Mouse (Mus musculus) myocyte (in vitro differentiated cells): ENCODE results near the gene Cfap74.

Experiments
- E2F4 ChIP-seq: IDR thresholded peaks from one replicate; pipeline ENCODE4 v1.6.1; 2011; ENCODE audit warnings: mild to moderate bottlenecking, control low read depth, moderate library complexity; ENCODE audit not compliant: insufficient read depth
- MAX ChIP-seq: IDR thresholded peaks from one replicate; pipeline ENCODE4 v1.6.1; 2011; ENCODE audit warnings: low read depth, mild to moderate bottlenecking, control low read depth
- MYOD1 ChIP-seq, 3 experiments: IDR thresholded peaks; one replicate each; pipeline ENCODE4 v1.6.1; 2011; ENCODE audit warnings: control low read depth in 2 of 3, low read depth in 2 of 3, mild to moderate bottlenecking in 2 of 3, moderate library complexity in 1 of 3; ENCODE audit not compliant: insufficient read length in 2 of 3, control insufficient read depth in 1 of 3
- POLR2A ChIP-seq: IDR thresholded peaks from one replicate; pipeline ENCODE4 v1.6.1; 2011; ENCODE audit warnings: low read depth, mild to moderate bottlenecking, control low read depth, moderate library complexity; ENCODE audit not compliant: insufficient read length
- POLR2AphosphoS2 ChIP-seq: IDR thresholded peaks from one replicate; pipeline ENCODE4 v1.6.1; 2011; ENCODE audit warnings: low read depth, control low read depth; ENCODE audit not compliant: insufficient read length
- USF1 ChIP-seq: IDR thresholded peaks from one replicate; pipeline ENCODE4 v1.6.1; 2011; ENCODE audit warnings: low read depth, mild to moderate bottlenecking, control low read depth, moderate library complexity

DNA sequence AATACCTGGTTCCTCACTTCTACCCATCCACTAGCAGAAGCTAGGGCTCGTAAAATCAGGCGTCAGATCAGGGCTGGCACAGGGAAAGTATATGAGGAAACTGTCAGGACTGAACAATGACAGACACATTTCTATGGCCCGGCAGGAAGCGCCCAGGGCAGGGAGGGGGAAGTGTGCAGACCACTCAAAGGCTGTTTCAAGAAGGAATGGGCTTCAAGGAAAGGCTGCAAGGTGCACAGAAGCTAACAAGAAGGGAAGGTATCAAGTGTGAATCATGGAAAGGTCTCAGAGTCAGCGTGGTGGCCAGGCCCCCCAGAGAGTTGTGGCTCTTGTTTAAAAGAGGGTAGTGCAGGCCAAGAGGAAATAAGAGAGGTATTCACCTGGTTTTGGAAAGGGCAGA lies 81.5 kb downstream of the Cfap74 start:
- TF ChIP-seq POLR2AphosphoS2: no peak
- TF ChIP-seq POLR2A: no peak
- TF ChIP-seq MYOD1 (IDR thresholded peaks at IDR 0.05; ENCODE audit: control insufficient read depth in 1 of 3, insufficient read length in 2 of 3, low read depth in 2 of 3): no peak
- no peak for TF ChIP-seq MAX
- TF ChIP-seq USF1: no peak
- TF ChIP-seq E2F4: no peak
